Mouse (Mus musculus) spleen, adult 2 months (tissue): Measurements from ENCODE around the gene Gm49661.

Experiments
- CTCF ChIP-seq: fragments of 200-500 bp; IDR thresholded peaks from 2 replicates; pipeline ENCODE4 v1.5.1; 2011; ENCODE audit warnings: mild to moderate bottlenecking, inconsistent platforms; ENCODE audit not compliant: insufficient read depth, insufficient read length, insufficient replicate concordance; ENCODE audit errors: extremely low read depth
- POLR2A ChIP-seq: fragments of 200-500 bp; IDR thresholded peaks from 2 replicates; pipeline ENCODE4 v1.6.1; 2011; ENCODE audit warnings: low read depth, low read length, inconsistent platforms

DNA sequence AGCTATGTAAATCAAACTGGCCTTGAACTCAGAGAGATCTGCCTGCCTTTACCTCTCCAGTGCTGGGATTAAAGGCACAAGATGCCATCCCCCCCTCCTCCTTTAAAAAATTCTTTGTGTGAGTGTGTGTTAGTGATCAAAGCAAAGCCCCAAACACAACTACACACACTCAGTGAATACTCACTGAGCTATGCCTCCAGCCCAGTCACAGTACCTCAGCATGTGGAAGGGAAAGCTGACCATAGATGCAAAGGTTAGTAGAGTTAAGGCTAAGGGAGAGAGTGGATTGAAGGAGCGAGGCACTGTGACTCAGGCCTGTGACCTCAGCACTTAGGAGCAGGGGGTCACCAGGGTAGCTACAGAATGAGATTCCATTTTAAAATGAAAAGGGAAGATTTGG, 3.8 kb upstream of the Gm49661 start:
- no peak for TF ChIP-seq CTCF
- no peak for TF ChIP-seq POLR2A
